Mouse (Mus musculus) liver, adult (tissue): ENCODE results near the gene Hexb.

Source experiments
- GATA4 ChIP-seq: IDR thresholded peaks from 2 replicates; pipeline ENCODE4 v1.6.1; 2014; ENCODE audit warnings: mild to moderate bottlenecking, low read length; ENCODE audit not compliant: insufficient replicate concordance

The Hexb gene

DNA sequence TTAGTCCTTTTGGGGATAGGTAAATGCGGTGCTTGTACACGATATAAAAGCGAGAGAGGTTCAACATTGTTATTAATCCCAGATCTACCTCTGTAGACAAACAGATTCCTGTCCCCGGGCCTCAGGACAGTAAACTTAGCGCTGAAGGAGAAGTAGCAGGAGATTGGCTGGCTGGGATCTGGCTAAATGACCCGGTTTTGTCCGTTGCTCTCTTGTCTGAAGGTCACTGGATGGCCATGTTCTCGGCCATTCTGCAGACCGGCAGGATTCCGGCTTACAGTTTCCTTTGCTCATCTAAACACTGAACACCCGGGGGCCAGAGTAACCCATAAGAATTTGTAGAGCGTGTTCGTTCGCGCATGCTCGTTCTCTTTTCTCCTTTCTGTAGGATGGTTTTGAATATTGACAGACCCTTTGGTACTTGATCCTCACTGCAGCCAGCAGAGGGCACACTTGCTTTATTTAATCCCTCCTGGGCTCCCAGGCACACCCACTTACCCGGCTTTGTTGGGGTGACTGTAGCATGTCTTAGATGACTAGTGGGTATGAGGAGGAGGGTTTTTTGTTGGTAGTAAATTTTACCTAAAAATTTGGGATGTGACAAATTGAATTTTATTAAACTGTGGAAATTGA, 36.7 kb upstream of the Hexb start:
- no peak for TF ChIP-seq GATA4

DNA sequence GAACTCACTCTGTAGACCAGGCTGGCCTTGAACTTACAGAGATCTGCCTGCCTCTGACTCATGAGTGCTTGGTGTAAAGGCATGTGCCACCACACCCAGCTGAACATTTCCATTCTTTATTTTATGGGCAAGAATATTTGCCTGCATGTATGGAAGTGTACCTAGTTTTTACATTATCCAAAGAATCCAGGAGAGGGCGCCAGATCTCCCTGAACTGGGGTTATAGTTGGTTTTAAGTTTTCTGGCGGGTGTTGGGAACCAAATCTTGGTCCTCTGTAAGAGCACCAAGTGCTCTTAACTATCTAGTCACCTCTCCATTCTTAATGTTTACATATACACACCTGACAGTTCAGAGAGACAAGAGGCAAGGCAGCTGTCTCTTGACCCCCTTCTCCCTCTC, 34.9 kb upstream of the Hexb start:
- TF ChIP-seq GATA4, result no peak

GRCm38 (mm10) chr13:97230101-97230500, 31.9 kb upstream of the Hexb start:
- no peak for TF ChIP-seq GATA4

- no peak for TF ChIP-seq GATA4
These were observed 29.6 kb upstream of the Hexb start for GRCm38 (mm10) chr13:97227795-97228194.

DNA sequence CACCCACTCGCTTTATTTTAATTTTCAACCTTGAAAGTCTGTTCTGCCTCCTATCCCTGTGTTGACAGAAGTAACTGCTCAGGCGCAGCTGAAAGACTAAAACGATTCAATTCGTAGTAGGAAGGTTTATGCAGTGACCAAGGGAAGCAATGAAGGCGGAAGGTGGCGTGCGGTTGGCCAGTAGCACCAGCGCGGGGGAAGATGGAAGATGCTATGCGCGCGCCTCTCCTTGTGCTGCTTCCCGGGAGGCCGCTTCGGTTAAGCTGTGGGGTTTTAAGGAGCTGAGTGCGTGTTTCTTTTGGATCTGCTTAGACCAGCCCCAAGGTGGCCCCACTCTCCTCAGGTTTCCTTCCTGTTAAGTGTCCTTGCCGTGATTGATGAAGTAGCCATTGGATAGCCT, 27.0 kb upstream of the Hexb start:
- no peak for TF ChIP-seq GATA4

DNA sequence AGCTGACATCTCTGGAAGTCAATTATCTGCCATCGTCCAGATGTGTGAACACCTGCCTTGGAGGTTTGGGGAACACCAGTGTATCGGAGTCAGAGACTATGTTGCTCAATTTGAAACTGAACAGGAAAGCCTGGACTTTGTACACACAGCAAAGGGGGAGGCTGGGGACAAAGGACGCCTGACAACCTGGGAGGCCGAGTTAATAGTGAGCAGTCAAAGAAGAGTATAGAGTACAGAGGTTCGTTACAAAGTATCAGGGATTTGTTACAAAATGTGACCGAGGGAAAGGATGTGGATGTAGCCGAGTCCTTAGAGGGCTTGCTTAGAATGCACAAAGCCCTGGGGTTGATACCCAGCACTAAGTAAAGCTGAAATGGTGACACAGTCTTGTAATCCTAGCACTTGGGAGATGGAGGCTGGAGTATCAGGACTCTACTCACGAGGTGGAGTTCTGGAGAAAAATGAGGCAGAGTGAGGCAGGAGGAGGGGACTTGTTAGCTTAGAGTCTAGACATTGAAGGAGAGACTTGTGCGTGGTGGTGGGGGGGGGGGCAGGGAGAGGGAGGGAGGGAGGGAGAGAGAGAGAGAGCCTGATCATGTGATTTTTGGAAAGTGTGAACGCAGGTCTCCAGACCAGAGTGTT, 26.3 kb upstream of the Hexb start:
- no peak for TF ChIP-seq GATA4

- TF ChIP-seq GATA4, result no peak
These were observed 25.7 kb upstream of the Hexb start for GRCm38 (mm10) chr13:97223856-97224255.

GRCm38 (mm10) chr13:97220022-97220421, 21.9 kb upstream of the Hexb start:
- no peak for TF ChIP-seq GATA4

- TF ChIP-seq GATA4, result no peak
These were observed 18.0 kb upstream of the Hexb start for GRCm38 (mm10) chr13:97216196-97216595.

DNA sequence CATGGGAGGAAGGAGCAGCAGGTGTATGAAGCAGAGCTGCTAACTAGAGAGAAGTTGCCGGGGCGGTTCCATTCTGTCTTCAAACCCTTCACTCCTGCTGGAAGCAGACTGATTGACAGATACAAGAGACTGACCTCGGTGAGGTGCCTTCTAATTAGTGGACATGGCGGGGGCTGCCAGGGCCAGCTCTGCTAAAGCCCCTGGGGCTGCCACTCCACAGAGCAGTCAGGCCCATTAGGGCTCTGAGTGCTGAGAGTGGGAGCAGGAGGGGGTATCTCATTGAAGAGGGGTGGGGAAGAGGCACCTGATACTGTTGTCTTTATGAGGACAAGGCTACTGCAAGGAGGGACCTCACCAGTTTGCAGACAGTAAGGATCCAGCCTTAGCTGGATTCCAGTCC, 17.4 kb upstream of the Hexb start:
- TF ChIP-seq GATA4, result no peak

DNA sequence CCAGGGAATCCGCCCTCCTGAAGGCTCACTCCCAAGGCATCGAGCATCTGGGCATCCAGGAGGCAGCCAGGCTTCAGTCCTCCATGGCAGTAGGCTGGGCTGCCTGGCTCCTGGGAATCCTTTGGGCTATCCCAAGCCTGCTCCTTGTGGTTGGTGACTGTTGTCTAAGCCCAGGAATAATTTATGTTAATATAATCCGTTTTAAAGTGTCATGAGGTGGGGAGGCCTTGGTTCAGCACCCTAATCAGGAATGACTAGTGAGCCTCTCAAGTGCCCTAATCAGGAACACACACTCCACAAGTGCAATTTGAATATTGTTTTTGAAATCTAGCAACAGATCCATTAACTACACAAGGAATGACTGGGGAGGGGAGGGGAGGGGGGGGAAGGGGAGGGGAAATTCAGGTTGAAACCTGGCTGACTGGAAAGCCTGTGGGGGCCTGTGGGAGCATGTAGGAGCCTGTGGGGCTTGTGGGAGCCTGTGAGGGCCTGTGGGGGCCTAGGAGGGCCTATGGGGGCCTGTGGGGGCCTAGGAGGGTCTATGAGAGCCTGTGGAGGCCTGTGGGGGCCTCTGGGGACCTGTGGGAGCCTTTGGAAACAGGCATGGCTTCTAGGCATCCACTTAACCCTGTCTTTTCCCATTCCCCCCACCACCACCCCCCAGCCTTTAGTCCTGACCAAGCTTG, 16.6 kb upstream of the Hexb start:
- TF ChIP-seq GATA4, result no peak

DNA sequence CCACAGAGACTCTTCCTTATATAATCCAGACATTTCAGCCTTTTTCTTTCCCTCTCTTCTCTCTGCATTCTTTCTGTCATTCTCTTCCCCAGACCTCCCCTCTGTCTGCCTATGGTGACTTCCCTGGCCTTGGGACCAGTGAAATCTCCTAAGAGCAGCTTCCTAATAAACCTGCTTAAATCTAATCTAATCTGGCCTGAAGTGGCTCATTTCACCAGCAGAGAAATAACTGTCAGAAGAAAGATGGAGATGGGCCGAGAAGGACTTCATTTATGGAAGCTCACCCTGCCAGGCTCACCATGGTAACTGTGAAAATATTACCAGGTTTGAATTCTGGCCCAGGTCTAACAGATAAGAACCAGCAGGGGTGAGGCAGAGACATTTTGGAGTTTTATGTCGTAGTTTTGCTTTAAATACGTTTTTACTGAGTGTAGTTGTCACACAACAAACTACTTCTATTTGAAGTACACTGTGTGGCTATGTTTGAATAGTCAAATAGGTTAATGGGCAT, 10.4 kb upstream of the Hexb start:
- no peak for TF ChIP-seq GATA4

DNA sequence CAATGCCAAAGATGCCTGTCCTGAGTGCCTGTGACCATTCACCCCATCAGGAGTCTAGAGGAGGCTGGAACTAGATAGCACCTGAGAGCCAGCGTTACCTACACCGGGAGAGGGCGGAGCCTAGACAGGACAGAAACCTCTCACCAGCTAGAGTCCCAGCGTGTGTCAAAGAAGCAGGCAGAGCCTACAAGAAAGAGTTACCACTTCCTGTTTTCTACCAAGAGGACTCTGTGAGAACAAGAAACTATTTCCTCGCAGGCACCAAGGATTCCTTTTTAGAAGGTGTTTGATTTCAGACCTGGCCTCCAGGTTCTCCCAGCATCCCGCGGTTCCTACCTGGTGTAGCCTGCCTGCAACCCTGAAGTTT, 9.9 kb upstream of the Hexb start:
- TF ChIP-seq GATA4, result no peak

DNA sequence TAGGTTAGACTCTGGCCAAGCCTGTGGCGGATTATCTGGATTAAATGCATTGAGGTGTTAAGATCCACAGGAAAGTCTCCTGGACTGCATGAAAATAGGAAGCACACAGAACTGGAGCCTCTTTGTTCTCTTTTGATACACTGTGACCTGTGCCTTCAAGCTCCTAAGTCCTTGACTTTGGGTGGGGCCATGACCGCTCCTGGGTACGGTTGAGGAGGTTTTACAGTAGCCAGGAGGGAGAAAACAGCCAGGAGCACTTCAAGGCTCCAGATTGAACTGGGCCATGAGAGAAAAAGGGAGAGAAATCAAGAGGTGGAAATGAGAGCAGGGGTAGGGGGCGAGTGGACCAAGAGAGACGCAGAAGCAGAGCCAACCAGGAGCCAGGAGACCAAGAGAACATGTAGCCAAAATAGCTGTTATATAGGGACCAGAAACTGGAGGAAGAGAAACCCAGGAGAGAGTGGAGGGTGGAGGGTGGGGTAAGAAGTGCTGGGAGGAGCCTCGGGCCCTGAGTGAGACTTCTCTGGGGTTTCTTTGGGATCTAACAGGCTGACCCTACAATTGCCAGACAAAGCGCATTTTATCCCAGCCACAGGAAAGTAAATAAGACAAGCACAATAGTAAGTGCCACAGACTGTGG, 9.4 kb upstream of the Hexb start:
- TF ChIP-seq GATA4, result no peak

- TF ChIP-seq GATA4, result no peak
These were observed 7.9 kb upstream of the Hexb start for GRCm38 (mm10) chr13:97206046-97206445.

- peak; percentile 52; the same call in 1 of the 2 replicates for TF ChIP-seq GATA4
These were observed 7.0 kb upstream of the Hexb start for GRCm38 (mm10) chr13:97205052-97205701.

DNA sequence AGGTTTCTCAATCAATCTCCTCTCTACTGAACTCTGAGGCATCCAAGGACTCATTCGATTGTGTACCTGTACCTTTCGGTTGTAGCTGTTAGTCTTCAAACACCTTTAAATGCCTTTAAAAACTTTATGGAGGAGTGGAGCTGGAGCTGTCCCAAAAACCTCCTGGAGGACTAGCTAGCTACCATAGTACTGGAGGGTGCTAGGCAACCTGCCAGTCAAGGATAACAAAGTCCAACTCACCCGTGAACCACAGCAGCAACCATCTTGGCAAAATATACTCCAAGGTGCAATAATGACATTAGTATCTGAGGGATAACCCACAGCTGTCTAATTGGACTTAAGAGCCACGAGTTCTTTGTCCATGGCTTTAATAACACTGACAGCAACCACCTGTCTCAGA, 3.7 kb upstream of the Hexb start:
- no peak for TF ChIP-seq GATA4
